Mouse (Mus musculus) frontal cortex, postnatal 14 days (tissue): Measurements from ENCODE around the gene Txndc16.

Experiments
- DNase-seq, 2 experiments: peaks; one replicate each; pipeline ENCODE4 v3.0.0; 2022; ENCODE audit warnings: low spot score in 2 of 2

The Txndc16 gene

GRCm38 (mm10) chr14:45153258-45153657, 66.9 kb downstream of the Txndc16 start:
- no peak for DNase-seq

- DNase-seq = peak; percentile 23 to 52
Observed at GRCm38 (mm10) chr14:45142511-45142910, 77.6 kb downstream of the Txndc16 start.

GRCm38 (mm10) chr14:45140344-45141080, 79.6 kb downstream of the Txndc16 start:
- DNase-seq = no peak

DNA sequence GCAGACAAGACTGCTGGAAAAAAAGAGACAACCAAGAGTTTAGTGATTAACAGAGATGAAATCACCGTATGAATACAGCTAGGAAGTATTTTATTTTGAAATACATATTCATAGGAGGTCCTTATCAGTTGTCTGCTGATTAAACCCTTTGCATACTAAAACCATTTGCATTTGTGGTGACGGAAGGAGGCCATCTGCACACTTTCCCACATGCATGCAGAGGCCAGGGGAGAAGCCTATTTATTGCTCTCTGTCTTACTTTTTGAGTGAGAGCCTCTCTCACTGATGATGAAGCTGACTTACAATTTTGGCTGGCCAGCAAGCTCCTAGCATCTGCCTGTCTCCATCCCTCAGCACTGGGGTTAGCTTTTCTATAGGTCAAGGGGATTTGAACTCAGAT, 84.2 kb downstream of the Txndc16 start:
- no peak for DNase-seq

GRCm38 (mm10) chr14:45135560-45135959, 84.6 kb downstream of the Txndc16 start:
- no peak for DNase-seq

DNA sequence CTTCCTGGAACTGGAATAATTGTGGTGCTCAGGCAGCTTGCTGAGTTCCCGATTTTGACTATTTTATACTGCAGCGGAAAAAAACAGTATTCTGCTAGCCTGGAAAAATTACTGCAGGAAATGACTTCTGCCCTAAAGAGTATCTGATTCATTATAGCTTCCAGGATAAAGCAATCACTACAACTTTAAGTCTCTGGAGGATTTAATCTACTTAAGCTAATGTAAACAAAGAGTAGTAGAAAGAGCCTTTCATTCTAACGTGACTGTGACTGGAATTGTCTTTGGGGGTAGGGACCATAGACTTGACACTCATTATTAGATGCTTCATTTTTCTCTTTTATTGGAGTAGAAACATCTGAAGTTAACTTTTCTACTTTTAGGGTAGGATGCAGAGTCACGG, 101.8 kb downstream of the Txndc16 start:
- no peak for DNase-seq

DNA sequence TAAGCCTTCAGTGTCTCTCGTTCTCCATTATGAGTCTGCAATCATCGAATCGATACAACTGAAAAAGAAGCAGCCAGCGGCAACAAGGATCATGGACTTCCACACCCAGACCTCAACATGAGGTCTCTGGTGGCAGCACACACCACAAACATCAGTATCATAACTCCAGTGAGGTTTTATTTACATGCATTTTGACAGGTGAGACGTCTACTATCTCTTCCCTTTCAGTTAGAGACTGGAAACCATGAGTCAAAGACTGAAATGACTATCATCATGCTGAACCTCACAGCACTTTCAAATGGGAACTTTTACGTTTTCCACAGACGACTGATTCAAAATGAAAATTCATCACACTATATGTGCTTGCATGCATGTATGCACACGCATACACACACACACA, 117.9 kb downstream of the Txndc16 start:
- DNase-seq = no peak

DNA sequence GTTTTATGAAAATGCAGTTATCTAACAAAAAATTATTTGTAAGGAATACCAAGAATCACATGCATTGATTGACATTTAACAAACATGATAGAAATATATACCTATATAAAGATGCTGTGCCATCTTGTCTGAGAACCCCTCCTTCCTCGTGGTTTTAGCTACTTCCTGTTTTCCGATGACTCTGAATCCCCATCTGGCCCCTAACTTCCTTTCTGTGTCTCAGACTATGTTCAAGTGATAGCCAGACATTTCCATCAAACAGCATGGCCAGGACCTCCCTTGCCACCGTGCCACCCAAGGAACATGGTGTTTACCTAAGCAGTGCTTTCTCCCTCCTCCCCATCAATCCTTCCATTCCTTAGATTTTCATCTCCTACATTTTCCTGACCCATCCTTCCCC, 127.8 kb downstream of the Txndc16 start:
- no peak for DNase-seq

DNA sequence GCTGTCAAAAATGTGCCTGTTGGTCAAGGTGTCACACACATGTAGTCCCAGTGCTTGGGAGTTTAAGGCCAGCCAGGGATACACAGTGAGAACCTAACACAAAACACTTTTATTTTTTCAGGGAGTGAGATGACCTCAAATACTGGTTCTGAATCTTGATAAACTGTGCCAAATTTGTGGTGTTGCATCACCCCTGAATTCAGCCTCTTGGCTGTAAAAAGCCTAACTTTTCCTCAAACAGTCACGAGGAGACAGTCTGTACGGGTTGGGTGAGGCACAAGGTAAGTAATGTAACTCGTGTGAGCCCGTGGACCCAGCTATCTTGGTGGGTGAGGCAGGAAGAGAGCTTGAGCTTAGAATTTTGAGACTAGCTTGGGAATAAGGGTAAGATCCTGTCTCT, 130.1 kb downstream of the Txndc16 start:
- DNase-seq = no peak

DNA sequence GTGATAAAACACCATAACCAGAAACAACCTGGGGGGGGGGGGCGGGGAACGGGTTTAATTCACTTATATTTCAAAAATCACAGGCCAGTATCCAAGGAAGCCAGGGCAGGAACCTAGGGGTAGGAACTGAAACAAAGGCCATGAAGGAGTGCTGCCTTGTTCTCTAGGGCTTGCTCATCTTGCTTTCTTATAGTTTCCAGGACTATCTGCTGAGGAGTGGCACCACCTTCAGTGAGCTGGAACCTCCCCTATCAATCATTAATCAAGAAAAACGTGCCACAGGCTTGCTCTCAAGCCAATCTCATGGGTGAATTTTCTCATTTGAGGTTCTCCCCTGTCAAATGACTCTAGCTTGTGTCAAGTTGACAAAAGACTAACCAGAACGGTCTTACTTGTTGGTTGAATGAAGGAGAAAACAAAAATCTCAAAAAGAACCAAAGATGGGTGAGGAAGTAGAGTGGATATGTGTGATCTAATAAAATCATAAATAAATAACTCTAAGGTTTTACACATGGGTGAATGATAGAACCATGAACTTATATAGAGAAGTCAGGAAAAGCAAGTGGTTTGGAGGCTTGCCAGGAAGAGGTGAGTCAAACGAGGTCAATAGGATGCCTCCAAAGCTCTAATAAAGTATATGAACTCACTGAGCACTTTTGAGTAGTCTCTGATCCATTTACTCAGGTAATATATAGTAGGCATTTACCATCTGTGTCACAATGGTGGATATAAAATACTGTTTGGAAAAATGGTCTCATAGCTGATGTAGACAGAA, 134.3 kb downstream of the Txndc16 start:
- no peak for DNase-seq

GRCm38 (mm10) chr14:45084656-45085280, 135.4 kb downstream of the Txndc16 start:
- no peak for DNase-seq

- DNase-seq = no peak
Observed at GRCm38 (mm10) chr14:45083540-45083939, 136.6 kb downstream of the Txndc16 start.
